In the genomic region with DNA sequence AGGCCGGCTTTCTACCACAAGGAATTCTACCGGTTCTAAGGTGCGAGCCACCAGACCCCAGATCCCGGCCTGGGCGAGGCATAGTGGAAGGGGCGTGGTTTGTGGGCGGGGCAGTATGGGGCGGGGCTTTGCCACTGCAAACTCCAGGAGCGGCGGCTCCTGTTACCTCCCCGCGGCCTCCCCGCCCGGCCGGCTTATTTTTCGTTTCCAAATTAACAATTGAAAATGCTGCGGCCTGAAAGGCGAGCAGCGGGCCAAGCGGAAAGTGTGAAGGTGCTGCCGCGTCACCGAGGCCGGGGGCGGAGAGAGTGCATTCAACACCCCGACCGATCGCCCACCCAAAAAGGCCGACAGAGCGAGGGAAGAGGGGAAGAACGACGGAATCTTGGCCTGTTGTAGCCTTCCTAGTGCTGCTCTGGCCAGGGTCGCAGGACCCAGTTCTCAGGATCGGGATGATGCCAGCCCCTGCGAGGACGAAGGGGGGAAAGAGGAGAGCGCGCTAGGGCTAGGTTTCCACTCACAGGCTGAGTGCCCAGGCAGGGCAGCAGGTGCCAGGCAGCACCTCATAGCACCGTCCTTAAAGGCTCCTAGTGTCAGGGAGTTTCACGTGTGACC, we compare ENCODE assay signal across 8 mouse cellular contexts. TPM values are rescaled to one million over a fixed set of nuclear protein-coding genes. Genes with fewer than 3 reads are reported as not detected.
DNase-seq lines count a peak whose midpoint lies in the region; ATAC-seq lines count a peak whose summit lies in the region.

No protein-coding gene starts in this region.

- H3K4me2 ChIP-seq in embryonic facial prominence, embryonic 11.5 days (ENCODE audit: low read depth, low read length) = peak overlapping the region; percentile 75
- peak overlapping the region; percentile 98 for H3K4me2 ChIP-seq in heart, embryonic 11.5 days
- H3K4me2 ChIP-seq in kidney, embryonic 14.5 days (replicated peaks; ENCODE audit: low read depth, low read length) = peak overlapping the region; percentile 94

- peak overlapping the region; percentile 39 for H3K4me3 ChIP-seq in embryonic facial prominence, embryonic 11.5 days (ENCODE audit: low read depth, low read length)
- H3K4me3 ChIP-seq in heart, embryonic 11.5 days (ENCODE audit: low read depth, low read length) = peak overlapping the region; percentile 60
- peak overlapping the region; percentile 52 for H3K4me3 ChIP-seq in kidney, embryonic 14.5 days (ENCODE audit: low read length)

- H3K9ac ChIP-seq in embryonic facial prominence, embryonic 11.5 days (replicated peaks; ENCODE audit: low read length) = peak overlapping the region; percentile 56
- peak overlapping the region; percentile 64 for H3K9ac ChIP-seq in heart, embryonic 11.5 days (ENCODE audit: low read depth, low read length)
- peak overlapping the region; percentile 49 for H3K9ac ChIP-seq in kidney, embryonic 14.5 days (ENCODE audit: low read depth, low read length)

- H3K36me3 ChIP-seq in embryonic facial prominence, embryonic 11.5 days (replicated peaks; ENCODE audit: control insufficient read depth, insufficient read depth, low read depth, low read length) = no peaks in the 10 kb centered on the region
- no peaks in the 10 kb centered on the region for H3K36me3 ChIP-seq in heart, embryonic 11.5 days (ENCODE audit: control insufficient read depth, insufficient read depth, low read length)
- H3K36me3 ChIP-seq in kidney, embryonic 14.5 days (ENCODE audit: control insufficient read depth, insufficient read depth, low read length) = no peaks in the 10 kb centered on the region

- H3K4me1 ChIP-seq in embryonic facial prominence, embryonic 11.5 days (ENCODE audit: control insufficient read depth, insufficient read depth, low read length) = no peaks in the 10 kb centered on the region
- peaks cover 21% of the 10 kb centered on the region for H3K4me1 ChIP-seq in heart, embryonic 11.5 days (ENCODE audit: control insufficient read depth, insufficient read depth, low read length)
- H3K4me1 ChIP-seq in kidney, embryonic 14.5 days (ENCODE audit: control insufficient read depth, insufficient read depth, low read length) = peaks cover 5% of the 10 kb centered on the region; the same call in 1 of the 2 replicates

- under 1% methylated on average over 40 of the region's 40 CpGs for WGBS in embryonic facial prominence, embryonic 11.5 days
- WGBS in heart, embryonic 11.5 days (ENCODE audit: insufficient replicate concordance) = under 1% methylated on average over 40 of the region's 40 CpGs
- WGBS in kidney, embryonic 14.5 days = under 1% methylated on average over 40 of the region's 40 CpGs

- H3K27ac ChIP-seq in embryonic facial prominence, embryonic 11.5 days (replicated peaks; ENCODE audit: low read depth, low read length) = no peak overlapping the region; the same call in 1 of the 2 replicates
- H3K27ac ChIP-seq in heart, embryonic 11.5 days (ENCODE audit: low read depth, low read length) = no peak overlapping the region
- no peak overlapping the region for H3K27ac ChIP-seq in kidney, embryonic 14.5 days (ENCODE audit: low read depth, low read length)

- DNase-seq in CD4-positive, CD25-positive, alpha-beta regulatory T cell, adult 2 months (ENCODE audit: low read depth, low spot score) = peak; percentile 68
- peak; percentile 44 for DNase-seq in adrenal gland, adult 8-10 months
- peak; percentile 88 for DNase-seq in embryonic facial prominence, embryonic 11.5 days (ENCODE audit: low spot score)
- peak; percentile 43 for DNase-seq in lung, postnatal 25 days (ENCODE audit: low spot score)
- peak; percentile 62 for DNase-seq in skeletal muscle tissue, adult 2 months (ENCODE audit: low read depth, low spot score)
- no peak for DNase-seq in layer of hippocampus, adult 11-12 months (ENCODE audit: low spot score)

- ATAC-seq in embryonic facial prominence, embryonic 11.5 days (replicated peaks; ENCODE audit: insufficient number of reproducible peaks, low FRiP score, low TSS enrichment, low read depth) = peak; percentile 69
- ATAC-seq in heart, embryonic 11.5 days (replicated peaks; ENCODE audit: insufficient number of reproducible peaks, low FRiP score, low TSS enrichment) = peak; percentile 89
- peak; percentile 88 for ATAC-seq in kidney, embryonic 14.5 days (ENCODE audit: low FRiP score, low TSS enrichment)

- no peaks in the 10 kb centered on the region for H3K9me3 ChIP-seq in embryonic facial prominence, embryonic 11.5 days (replicated peaks; ENCODE audit: control insufficient read depth, low read length)
- H3K9me3 ChIP-seq in heart, embryonic 11.5 days (replicated peaks; ENCODE audit: control insufficient read depth, low read length) = no peaks in the 10 kb centered on the region
- no peaks in the 10 kb centered on the region for H3K9me3 ChIP-seq in kidney, embryonic 14.5 days (ENCODE audit: control insufficient read depth, low read length)

- H3K27me3 ChIP-seq in embryonic facial prominence, embryonic 11.5 days (ENCODE audit: control insufficient read depth, insufficient read depth, low read length) = no peaks in the 10 kb centered on the region; the same call in 1 of the 2 replicates
- peaks cover 36% of the 10 kb centered on the region for H3K27me3 ChIP-seq in heart, embryonic 11.5 days (ENCODE audit: control insufficient read depth, insufficient read depth, low read length)
- H3K27me3 ChIP-seq in kidney, embryonic 14.5 days (ENCODE audit: control insufficient read depth, insufficient read depth, low read length) = peaks cover 2% of the 10 kb centered on the region; the same call in 1 of the 2 replicates

RNA-seq across cellular contexts. Expression of a gene that starts 17.3 kb away (rescaled TPM):
- 1 to 10 TPM; 1.8 to 3.5 (median 2.9) TPM for total RNA-seq in adrenal gland, adult 8-10 months (2022)
- polyA plus RNA-seq in embryonic facial prominence, embryonic 11.5 days (2014; fragmentation: Nextera tagmentation; extraction: Ambion mirVana) = 4.3 and 4.6 TPM in 2 replicates
- polyA plus RNA-seq in heart, embryonic 11.5 days (2014; fragmentation: Nextera tagmentation; extraction: Ambion mirVana) = 0.99 and 1.0 TPM in 2 replicates
- 0.51 and 0.73 TPM in 2 replicates for polyA plus RNA-seq in kidney, embryonic 14.5 days (2014; fragmentation: Nextera tagmentation; extraction: Ambion mirVana)
